Mouse (Mus musculus) layer of hippocampus, adult 6 months (tissue): ENCODE results near the gene Ppp2r3c. TPM values are rescaled to one million over a fixed set of nuclear protein-coding genes. Genes with fewer than 3 reads are reported as not detected.

Experiments used
- long read RNA-seq, 2 experiments: library from polyadenylated mRNA; unstranded; transcript quantifications; one replicate each; pipeline ENCODE4 v2.0.0; 2019 to 2020
- polyA plus RNA-seq: library from polyadenylated mRNA; unstranded; fragments of <200 nt; fragmentation: Nextera tagmentation; gene quantifications from 2 replicates; pipeline ENCODE4 v1.2.3, GENCODE M21; 2021

The Ppp2r3c gene
- 7.9 and 8.0 TPM in 2 replicates for polyA plus RNA-seq
- long read RNA-seq, experiment 1, full-length matches to known transcripts = 4 of 27 reads
- long read RNA-seq, experiment 1, partial matches to known transcripts = 21 of 27 reads
- long read RNA-seq, experiment 1, other reads (novel, unspliced or antisense) = 2 of 27 reads
- long read RNA-seq, experiment 2, full-length matches to known transcripts = 76 of 179 reads
- long read RNA-seq, experiment 2, partial matches to known transcripts = 90 of 179 reads
- long read RNA-seq, experiment 2, other reads (novel, unspliced or antisense) = 13 of 179 reads

GRCm38 (mm10) chr12:55302485-55303441 is at the start of gene Ppp2r3c:
Ppp2r3c (minus strand) TSS chr12:55302998.

GRCm38 (mm10) chr12:55299336-55299735 is 3.5 kb downstream of the Ppp2r3c start, which contains the start of gene 1110008L16Rik:
1110008L16Rik (plus strand) TSS chr12:55299577.

GRCm38 (mm10) chr12:55229626-55230519 is 72.9 kb downstream of the Ppp2r3c start, which contains the start of gene Srp54c:
Srp54c (plus strand) TSS chr12:55230168.

Other genes with a start within 250 kb of the Ppp2r3c start
- 10.2 and 11.3 TPM in 2 replicates for gene 2700097O09Rik, start 222.9 kb downstream of the Ppp2r3c start, polyA plus RNA-seq
- 98.0 and 102 TPM in 2 replicates for gene Srp54a, start 222.7 kb downstream of the Ppp2r3c start, polyA plus RNA-seq
- 37.7 and 43.5 TPM in 2 replicates for gene Fam177a, start 178.5 kb downstream of the Ppp2r3c start, polyA plus RNA-seq
- gene Srp54b, start 147.9 kb downstream of the Ppp2r3c start, polyA plus RNA-seq = 45.1 and 47.7 TPM in 2 replicates
- gene 1700047I17Rik2, start 103.4 kb downstream of the Ppp2r3c start, polyA plus RNA-seq = not detected in 2 replicates
- gene Srp54c, start 72.8 kb downstream of the Ppp2r3c start, polyA plus RNA-seq = 63.1 and 63.3 TPM in 2 replicates
- 4.6 and 5.0 TPM in 2 replicates for gene 1110008L16Rik, start 3.4 kb downstream of the Ppp2r3c start, polyA plus RNA-seq
- 268 and 292 TPM in 2 replicates for gene Psma6, start 81.2 kb upstream of the Ppp2r3c start, polyA plus RNA-seq
- gene Nfkbia, start 189.6 kb upstream of the Ppp2r3c start, polyA plus RNA-seq = 71.4 and 79.4 TPM in 2 replicates